Mouse (Mus musculus) hindbrain, embryonic 10.5 days (tissue): Measurements from ENCODE around the gene Lce3f. TPM values are rescaled to one million over a fixed set of nuclear protein-coding genes. Genes with fewer than 3 reads are reported as not detected.

Experiments used
- DNase-seq: peaks from one replicate; pipeline ENCODE4 v3.0.0-alpha.2; 2017; ENCODE audit warnings: low spot score
- H3K27ac ChIP-seq: fragments of 300-500 bp; sonication (generic); 2 replicates; pipeline ENCODE4 v1.5.1; 2016; ENCODE audit warnings: mild to moderate bottlenecking, moderate library complexity
- H3K27me3 ChIP-seq: fragments of 300-500 bp; sonication (generic); 2 replicates; pipeline ENCODE4 v1.6.1; 2016; ENCODE audit warnings: mild to moderate bottlenecking; ENCODE audit not compliant: poor library complexity, insufficient read depth, severe bottlenecking
- H3K36me3 ChIP-seq: fragments of 300-500 bp; sonication (generic); 2 replicates; pipeline ENCODE4 v1.6.1; 2016; ENCODE audit warnings: mild to moderate bottlenecking, moderate library complexity
- H3K4me1 ChIP-seq: fragments of 300-500 bp; sonication (generic); replicated peaks from 2 replicates; pipeline ENCODE4 v1.6.1; 2016; ENCODE audit warnings: mild to moderate bottlenecking
- H3K4me3 ChIP-seq: fragments of 300-500 bp; sonication (generic); 2 replicates; pipeline ENCODE4 v1.5.1; 2016; ENCODE audit warnings: mild to moderate bottlenecking, moderate library complexity
- H3K9me3 ChIP-seq: fragments of 300-500 bp; sonication (generic); 2 replicates; pipeline ENCODE4 v1.6.1; 2016; ENCODE audit warnings: mild to moderate bottlenecking, moderate library complexity
- WGBS: fragments of 180-500 bp; shearing (Covaris S2); methylation state at CpG from one replicate; pipeline ENCODE4 v1.1.7; 2016; 5-methylcytosine and 5-hydroxymethylcytosine counted together
- polyA plus RNA-seq: library from polyadenylated mRNA; unstranded; fragments of >200 nt; fragmentation: Nextera tagmentation; extraction: Ambion mirVana; gene quantifications from 2 replicates; pipeline ENCODE4 v1.2.1, GENCODE M21; 2016

Gene Lce3f
- polyA plus RNA-seq, 1 experiment from 2014 or later, result not detected

- Histone ChIP-seq H3K9me3 (no peaks in the 10 kb centered on the region), H3K4me1 (no peaks in the 10 kb centered on the region), H3K27ac (no peak overlapping the region), H3K4me3 (no peak overlapping the region), H3K27me3 (no peaks in the 10 kb centered on the region), H3K36me3 (no peaks in the 10 kb centered on the region)
- 78% methylated on average over 3 of the region's 3 CpGs for WGBS
- DNase-seq, result no peak
Observed at GRCm38 (mm10) chr3:93023411-93024184, 31.6 kb downstream of the Lce3f start.

GRCm38 (mm10) chr3:93025486-93025885 lies 33.5 kb downstream of the Lce3f start:
- no peak overlapping the region for H3K27ac ChIP-seq
- 89% methylated on average over 2 of the region's 2 CpGs for WGBS
- H3K4me3 ChIP-seq, result no peak overlapping the region
- no peak for DNase-seq
- H3K27me3 ChIP-seq, result no peaks in the 10 kb centered on the region
- H3K4me1 ChIP-seq, result no peaks in the 10 kb centered on the region
- no peaks in the 10 kb centered on the region for H3K36me3 ChIP-seq
- H3K9me3 ChIP-seq, result no peaks in the 10 kb centered on the region

GRCm38 (mm10) chr3:93031450-93031849 lies 39.4 kb downstream of the Lce3f start:
- Histone ChIP-seq H3K9me3 (no peaks in the 10 kb centered on the region), H3K4me3 (no peak overlapping the region), H3K36me3 (no peaks in the 10 kb centered on the region), H3K27me3 (no peaks in the 10 kb centered on the region), H3K4me1 (no peaks in the 10 kb centered on the region), H3K27ac (no peak overlapping the region)
- WGBS, result 67% methylated on average over 5 of the region's 5 CpGs
- peak; percentile 17 for DNase-seq

Other genes starting within 250 kb of the Lce3f start
- gene Lce1g, start 239.9 kb upstream of the Lce3f start, polyA plus RNA-seq, result not detected in 2 replicates
- gene Lce1h, start 227.2 kb upstream of the Lce3f start, polyA plus RNA-seq, result not detected in 2 replicates
- not detected in 2 replicates for gene Lce1i, start 213.3 kb upstream of the Lce3f start, polyA plus RNA-seq
- not detected in 2 replicates for gene Lce1j, start 201.7 kb upstream of the Lce3f start, polyA plus RNA-seq
- gene Lce1k, start 184.3 kb upstream of the Lce3f start, polyA plus RNA-seq, result not detected in 2 replicates
- not detected in 2 replicates for gene Kprp, start 165.0 kb upstream of the Lce3f start, polyA plus RNA-seq
- gene Lce1l, start 140.9 kb upstream of the Lce3f start, polyA plus RNA-seq, result not detected in 2 replicates
- gene 2310050C09Rik, start 122.0 kb upstream of the Lce3f start, polyA plus RNA-seq, result not detected in 2 replicates
- gene Lce3a, start 66.0 kb upstream of the Lce3f start, polyA plus RNA-seq, result not detected in 2 replicates
- gene Lce3b, start 59.2 kb upstream of the Lce3f start, polyA plus RNA-seq, result not detected in 2 replicates
- gene Lce3c, start 47.7 kb upstream of the Lce3f start, polyA plus RNA-seq, result not detected in 2 replicates
- gene Lce3d, start 34.8 kb upstream of the Lce3f start, polyA plus RNA-seq, result not detected in 2 replicates
- gene Lce3e, start 25.2 kb upstream of the Lce3f start, polyA plus RNA-seq, result not detected in 2 replicates
- gene Crct1, start 23.5 kb downstream of the Lce3f start, polyA plus RNA-seq, result 0.24 and 0.60 TPM in 2 replicates
- gene Lce1m, start 26.8 kb downstream of the Lce3f start, polyA plus RNA-seq, result not detected in 2 replicates
- not detected in 2 replicates for gene Gm4858, start 76.6 kb downstream of the Lce3f start, polyA plus RNA-seq
- gene Crnn, start 152.6 kb downstream of the Lce3f start, polyA plus RNA-seq, result not detected in 2 replicates
- not detected in 2 replicates for gene Flg2, start 205.1 kb downstream of the Lce3f start, polyA plus RNA-seq